Mouse (Mus musculus): ENCODE measurements around the gene Mllt3. TPM values are rescaled to one million over a fixed set of nuclear protein-coding genes. Genes with fewer than 3 reads are reported as not detected.

The Mllt3 gene
- polyA plus RNA-seq, 1 experiment, result 11.6 TPM

GRCm38 (mm10) chr4:88015765-88016164 lies 17.4 kb downstream of the Mllt3 start:
- TF ChIP-seq CTCF (IDR thresholded peaks at IDR 0.05; ENCODE audit: borderline replicate concordance, control insufficient read depth, extremely low read depth, insufficient read depth, low read length, poor library complexity) (no peak), POLR2A (IDR thresholded peaks at IDR 0.05; ENCODE audit: control insufficient read depth, extremely low read depth, insufficient read depth, low read length, poor library complexity) (no peak)
- WGBS, result 10% methylated on average over 5 of the region's 5 CpGs
- no peaks in the 10 kb centered on the region for H3K4me1 ChIP-seq (replicated peaks; ENCODE audit: control insufficient read depth, insufficient read depth, low read length)
- no peak overlapping the region for H3K4me3 ChIP-seq (ENCODE audit: control insufficient read depth, insufficient read depth, low read length)
- no peak for DNase-seq
- H3K27me3 ChIP-seq (ENCODE audit: control insufficient read depth, insufficient read depth, low read length), result no peaks in the 10 kb centered on the region
- no peak overlapping the region for H3K27ac ChIP-seq (ENCODE audit: control insufficient read depth, insufficient read depth, low read length)
- no peaks in the 10 kb centered on the region for H3K36me3 ChIP-seq (ENCODE audit: control insufficient read depth, insufficient read depth, low read length)

GRCm38 (mm10) chr4:88015261-88015660 lies 17.9 kb downstream of the Mllt3 start:
- WGBS, result 77% methylated on average over 7 of the region's 7 CpGs
- no peaks in the 10 kb centered on the region for H3K4me1 ChIP-seq (replicated peaks; ENCODE audit: control insufficient read depth, insufficient read depth, low read length)
- no peaks in the 10 kb centered on the region for H3K36me3 ChIP-seq (ENCODE audit: control insufficient read depth, insufficient read depth, low read length)
- TF ChIP-seq POLR2A (IDR thresholded peaks at IDR 0.05; ENCODE audit: control insufficient read depth, extremely low read depth, insufficient read depth, low read length, poor library complexity), result no peak
- no peak for TF ChIP-seq CTCF (IDR thresholded peaks at IDR 0.05; ENCODE audit: borderline replicate concordance, control insufficient read depth, extremely low read depth, insufficient read depth, low read length, poor library complexity)
- H3K4me3 ChIP-seq (ENCODE audit: control insufficient read depth, insufficient read depth, low read length), result no peak overlapping the region
- H3K27ac ChIP-seq (ENCODE audit: control insufficient read depth, insufficient read depth, low read length), result no peak overlapping the region
- no peaks in the 10 kb centered on the region for H3K27me3 ChIP-seq (ENCODE audit: control insufficient read depth, insufficient read depth, low read length)
- no peak for DNase-seq

GRCm38 (mm10) chr4:88012774-88013173 lies 20.4 kb downstream of the Mllt3 start:
- H3K27ac ChIP-seq (ENCODE audit: control insufficient read depth, insufficient read depth, low read length), result no peak overlapping the region
- H3K36me3 ChIP-seq (ENCODE audit: control insufficient read depth, insufficient read depth, low read length), result no peaks in the 10 kb centered on the region
- H3K27me3 ChIP-seq (ENCODE audit: control insufficient read depth, insufficient read depth, low read length), result no peaks in the 10 kb centered on the region
- no peak overlapping the region for H3K4me3 ChIP-seq (ENCODE audit: control insufficient read depth, insufficient read depth, low read length)
- 94% methylated on average over 4 of the region's 4 CpGs for WGBS
- H3K4me1 ChIP-seq (replicated peaks; ENCODE audit: control insufficient read depth, insufficient read depth, low read length), result no peaks in the 10 kb centered on the region
- DNase-seq, result no peak
- TF ChIP-seq CTCF (IDR thresholded peaks at IDR 0.05; ENCODE audit: borderline replicate concordance, control insufficient read depth, extremely low read depth, insufficient read depth, low read length, poor library complexity) (no peak), POLR2A (IDR thresholded peaks at IDR 0.05; ENCODE audit: control insufficient read depth, extremely low read depth, insufficient read depth, low read length, poor library complexity) (no peak)

GRCm38 (mm10) chr4:88011870-88012572 lies 21.1 kb downstream of the Mllt3 start:
- no peak overlapping the region for H3K4me3 ChIP-seq (ENCODE audit: control insufficient read depth, insufficient read depth, low read length)
- no peak for DNase-seq
- H3K27me3 ChIP-seq (ENCODE audit: control insufficient read depth, insufficient read depth, low read length), result no peaks in the 10 kb centered on the region
- WGBS, result 95% methylated on average over 4 of the region's 4 CpGs
- TF ChIP-seq POLR2A (IDR thresholded peaks at IDR 0.05; ENCODE audit: control insufficient read depth, extremely low read depth, insufficient read depth, low read length, poor library complexity) (no peak), CTCF (IDR thresholded peaks at IDR 0.05; ENCODE audit: borderline replicate concordance, control insufficient read depth, extremely low read depth, insufficient read depth, low read length, poor library complexity) (no peak)
- H3K27ac ChIP-seq (ENCODE audit: control insufficient read depth, insufficient read depth, low read length), result no peak overlapping the region
- no peaks in the 10 kb centered on the region for H3K4me1 ChIP-seq (replicated peaks; ENCODE audit: control insufficient read depth, insufficient read depth, low read length)
- no peaks in the 10 kb centered on the region for H3K36me3 ChIP-seq (ENCODE audit: control insufficient read depth, insufficient read depth, low read length)

- 75% methylated on average over 5 of the region's 5 CpGs for WGBS
- no peak for TF ChIP-seq POLR2A (IDR thresholded peaks at IDR 0.05; ENCODE audit: control insufficient read depth, extremely low read depth, insufficient read depth, low read length, poor library complexity)
- TF ChIP-seq CTCF (IDR thresholded peaks at IDR 0.05; ENCODE audit: borderline replicate concordance, control insufficient read depth, extremely low read depth, insufficient read depth, low read length, poor library complexity), result no peak
- Histone ChIP-seq H3K27ac (ENCODE audit: control insufficient read depth, insufficient read depth, low read length) (no peak overlapping the region), H3K4me3 (ENCODE audit: control insufficient read depth, insufficient read depth, low read length) (no peak overlapping the region), H3K27me3 (ENCODE audit: control insufficient read depth, insufficient read depth, low read length) (no peaks in the 10 kb centered on the region), H3K36me3 (ENCODE audit: control insufficient read depth, insufficient read depth, low read length) (no peaks in the 10 kb centered on the region), H3K4me1 (replicated peaks; ENCODE audit: control insufficient read depth, insufficient read depth, low read length) (no peaks in the 10 kb centered on the region)
- no peak for DNase-seq
These were observed 22.7 kb downstream of the Mllt3 start for GRCm38 (mm10) chr4:88010441-88010840.

- WGBS, result 50% methylated on average over 3 of the region's 3 CpGs
- Histone ChIP-seq H3K4me3 (ENCODE audit: control insufficient read depth, insufficient read depth, low read length) (no peak overlapping the region), H3K4me1 (replicated peaks; ENCODE audit: control insufficient read depth, insufficient read depth, low read length) (no peaks in the 10 kb centered on the region), H3K27me3 (ENCODE audit: control insufficient read depth, insufficient read depth, low read length) (no peaks in the 10 kb centered on the region), H3K36me3 (ENCODE audit: control insufficient read depth, insufficient read depth, low read length) (no peaks in the 10 kb centered on the region), H3K27ac (ENCODE audit: control insufficient read depth, insufficient read depth, low read length) (no peak overlapping the region)
- no peak for TF ChIP-seq POLR2A (IDR thresholded peaks at IDR 0.05; ENCODE audit: control insufficient read depth, extremely low read depth, insufficient read depth, low read length, poor library complexity)
- TF ChIP-seq CTCF (IDR thresholded peaks at IDR 0.05; ENCODE audit: borderline replicate concordance, control insufficient read depth, extremely low read depth, insufficient read depth, low read length, poor library complexity), result no peak
- no peak for DNase-seq
These were observed 27.4 kb downstream of the Mllt3 start for GRCm38 (mm10) chr4:88005801-88006200.
